Mouse (Mus musculus): ENCODE measurements at regions not wholly inside any gene's neighbourhood (a gene's known extent, or its start where the extent isn't known, plus 50 kb on each side); places are given as distances from the start of the nearest gene placed in this dataset. TPM values are rescaled to one million over a fixed set of nuclear protein-coding genes. Genes with fewer than 3 reads are reported as not detected.

GRCm38 (mm10) chr3:134146373-134147224 is 89.7 kb upstream of the Cxxc4 start:
- no peaks in the 10 kb centered on the region for H3K9me3 ChIP-seq
- 11% methylated on average over 14 of the region's 14 CpGs for WGBS
- H3K36me3 ChIP-seq = no peaks in the 10 kb centered on the region
- peak overlapping the region; percentile 63 for H3K4me2 ChIP-seq (replicated peaks)
- peaks cover 16% of the 10 kb centered on the region for H3K4me1 ChIP-seq
- no peaks in the 10 kb centered on the region for H3K27me3 ChIP-seq
- peak overlapping the region; percentile 37 for H3K4me3 ChIP-seq
- H3K27ac ChIP-seq = no peak overlapping the region
- peak overlapping the region; percentile 48 for H3K9ac ChIP-seq
- ATAC-seq (ENCODE audit: low FRiP score, low read depth) = peak; percentile 91

- H3K9me3 ChIP-seq = 0 out of 2 replicates have a peak, but pooled peaks cover 4% of the 10 kb centered on the region
- no peaks in the 10 kb centered on the region for H3K36me3 ChIP-seq
- H3K4me1 ChIP-seq = no peaks in the 10 kb centered on the region
- H3K4me2 ChIP-seq (replicated peaks) = no peak overlapping the region
- H3K27me3 ChIP-seq = no peaks in the 10 kb centered on the region
- no peak for ATAC-seq (ENCODE audit: low FRiP score, low read depth)
- no peak overlapping the region for H3K4me3 ChIP-seq
- H3K27ac ChIP-seq = no peak overlapping the region
- no peak overlapping the region for H3K9ac ChIP-seq
- 75% methylated on average over 5 of the region's 5 CpGs for WGBS
Observed at GRCm38 (mm10) chr3:134162288-134162687, 74.0 kb upstream of the Cxxc4 start.

GRCm38 (mm10) chr3:134169922-134170321 is 66.4 kb upstream of the Cxxc4 start:
- Histone ChIP-seq H3K36me3 (no peaks in the 10 kb centered on the region), H3K4me2 (replicated peaks) (no peak overlapping the region), H3K27ac (no peak overlapping the region), H3K4me1 (no peaks in the 10 kb centered on the region), H3K9ac (no peak overlapping the region), H3K4me3 (no peak overlapping the region), H3K27me3 (no peaks in the 10 kb centered on the region), H3K9me3 (0 out of 2 replicates have a peak, but pooled peaks cover 4% of the 10 kb centered on the region)
- 33% methylated on average over 1 of the region's 1 CpGs for WGBS
- no peak for ATAC-seq (ENCODE audit: low FRiP score, low read depth)

- no peaks in the 10 kb centered on the region for H3K27me3 ChIP-seq
- H3K36me3 ChIP-seq = no peaks in the 10 kb centered on the region
- no peak for ATAC-seq (ENCODE audit: low FRiP score, low read depth)
- H3K27ac ChIP-seq = no peak overlapping the region
- 61% methylated on average over 3 of the region's 3 CpGs for WGBS
- H3K4me2 ChIP-seq (replicated peaks) = no peak overlapping the region
- H3K4me3 ChIP-seq = no peak overlapping the region
- no peaks in the 10 kb centered on the region for H3K9me3 ChIP-seq
- no peaks in the 10 kb centered on the region for H3K4me1 ChIP-seq
- no peak overlapping the region for H3K9ac ChIP-seq
Observed at GRCm38 (mm10) chr3:134172357-134172756, 63.9 kb upstream of the Cxxc4 start.

- WGBS = 65% methylated on average over 7 of the region's 7 CpGs
- H3K36me3 ChIP-seq = no peaks in the 10 kb centered on the region
- H3K27me3 ChIP-seq = no peaks in the 10 kb centered on the region
- H3K9ac ChIP-seq = no peak overlapping the region
- H3K4me1 ChIP-seq = no peaks in the 10 kb centered on the region
- no peak overlapping the region for H3K4me2 ChIP-seq (replicated peaks)
- peak; percentile 32; the same call in 1 of the 2 replicates for ATAC-seq (ENCODE audit: low FRiP score, low read depth)
- no peak overlapping the region for H3K27ac ChIP-seq
- H3K4me3 ChIP-seq = no peak overlapping the region
- no peaks in the 10 kb centered on the region for H3K9me3 ChIP-seq
Observed at GRCm38 (mm10) chr3:134178491-134179054, 57.7 kb upstream of the Cxxc4 start.

GRCm38 (mm10) chr3:134184042-134184441 is 52.2 kb upstream of the Cxxc4 start:
- ATAC-seq (ENCODE audit: low FRiP score, low read depth) = no peak
- H3K4me1 ChIP-seq = peaks cover 5% of the 10 kb centered on the region; the same call in 1 of the 2 replicates
- whole genome bisulfite sequencing = 49% methylated on average over 4 of the region's 4 CpGs
- H3K36me3 ChIP-seq = no peaks in the 10 kb centered on the region
- H3K27me3 ChIP-seq = no peaks in the 10 kb centered on the region
- no peak overlapping the region for H3K9ac ChIP-seq
- H3K4me3 ChIP-seq = no peak overlapping the region
- H3K27ac ChIP-seq = no peak overlapping the region
- no peak overlapping the region for H3K4me2 ChIP-seq (replicated peaks)
- H3K9me3 ChIP-seq = no peaks in the 10 kb centered on the region

Small RNAs in the stretch of these regions (microRNA-seq; reads per million reads assigned to microRNA genes)
- not detected for gene Gm44361
